Mouse (Mus musculus): ENCODE measurements around the gene Sec62. TPM values are rescaled to one million over a fixed set of nuclear protein-coding genes. Genes with fewer than 3 reads are reported as not detected.

Gene Sec62
- polyA plus RNA-seq, 1 experiment from 2014 or later: 73.0 TPM

Other genes with a start within 250 kb of the Sec62 start
- gene Mecom, start 244.9 kb upstream of the Sec62 start, polyA plus RNA-seq (2014; fragmentation: Nextera tagmentation; extraction: Ambion mirVana): 32.7 and 37.1 TPM in 2 replicates
- 0.15 TPM in 2 replicates for gene Actrt3, start 192.9 kb upstream of the Sec62 start, polyA plus RNA-seq (2014; fragmentation: Nextera tagmentation; extraction: Ambion mirVana)
- gene Mynn, start 190.8 kb upstream of the Sec62 start, polyA plus RNA-seq (2014; fragmentation: Nextera tagmentation; extraction: Ambion mirVana): 37.5 and 38.7 TPM in 2 replicates
- not detected in 2 replicates for gene Lrriq4, start 148.4 kb upstream of the Sec62 start, polyA plus RNA-seq (2014; fragmentation: Nextera tagmentation; extraction: Ambion mirVana)
- gene Lrrc34, start 145.0 kb upstream of the Sec62 start, polyA plus RNA-seq (2014; fragmentation: Nextera tagmentation; extraction: Ambion mirVana): 1.6 and 1.9 TPM in 2 replicates
- gene Lrrc31, start 93.0 kb upstream of the Sec62 start, polyA plus RNA-seq (2014; fragmentation: Nextera tagmentation; extraction: Ambion mirVana): not detected in 2 replicates
- not detected in 2 replicates for gene Samd7, start 46.6 kb upstream of the Sec62 start, polyA plus RNA-seq (2014; fragmentation: Nextera tagmentation; extraction: Ambion mirVana)
- gene Gpr160, start 63.1 kb downstream of the Sec62 start, polyA plus RNA-seq (2014; fragmentation: Nextera tagmentation; extraction: Ambion mirVana): 1.1 TPM in 2 replicates
- 3.9 and 4.6 TPM in 2 replicates for gene Phc3, start 176.5 kb downstream of the Sec62 start, polyA plus RNA-seq (2014; fragmentation: Nextera tagmentation; extraction: Ambion mirVana)
- 37.9 and 41.9 TPM in 2 replicates for gene Prkci, start 202.9 kb downstream of the Sec62 start, polyA plus RNA-seq (2014; fragmentation: Nextera tagmentation; extraction: Ambion mirVana)